Mouse (Mus musculus) heart, embryonic 12.5 days (tissue): ENCODE data around the gene Agpat4. TPM values are rescaled to one million over a fixed set of nuclear protein-coding genes. Genes with fewer than 3 reads are reported as not detected.

ENCODE experiments used
- ATAC-seq: fragments of 200-750 bp; cut with Nextera tagmentation; 2 replicates; pipeline ENCODE4 v1.8.0; 2017; ENCODE audit warnings: moderate TSS enrichment, moderate library complexity; ENCODE audit not compliant: insufficient number of reproducible peaks, low FRiP score
- H3K27ac ChIP-seq: fragments of 300-500 bp; sonication (generic); 2 replicates; pipeline ENCODE4 v1.5.1; 2016; ENCODE audit warnings: mild to moderate bottlenecking, moderate library complexity; ENCODE audit not compliant: poor library complexity, severe bottlenecking
- H3K27me3 ChIP-seq: fragments of 300-500 bp; sonication (generic); replicated peaks from 2 replicates; pipeline ENCODE4 v1.6.1; 2016; ENCODE audit warnings: mild to moderate bottlenecking, moderate library complexity
- H3K36me3 ChIP-seq: fragments of 300-500 bp; sonication (generic); 2 replicates; pipeline ENCODE4 v1.6.1; 2016; ENCODE audit warnings: mild to moderate bottlenecking, moderate library complexity
- H3K4me1 ChIP-seq: fragments of 300-500 bp; sonication (generic); replicated peaks from 2 replicates; pipeline ENCODE4 v1.6.1; 2016; ENCODE audit warnings: mild to moderate bottlenecking
- H3K4me2 ChIP-seq: fragments of 300-500 bp; sonication (generic); 2 replicates; pipeline ENCODE4 v1.6.1; 2016; ENCODE audit warnings: mild to moderate bottlenecking, moderate library complexity
- H3K4me3 ChIP-seq: fragments of 300-500 bp; sonication (generic); 2 replicates; pipeline ENCODE4 v1.5.1; 2016; ENCODE audit warnings: mild to moderate bottlenecking
- H3K9ac ChIP-seq: fragments of 300-500 bp; sonication (generic); 2 replicates; pipeline ENCODE4 v1.6.1; 2016; ENCODE audit warnings: mild to moderate bottlenecking, moderate library complexity
- H3K9me3 ChIP-seq: fragments of 300-500 bp; sonication (generic); replicated peaks from 2 replicates; pipeline ENCODE4 v1.6.1; 2016; ENCODE audit warnings: mild to moderate bottlenecking, moderate library complexity
- WGBS: fragments of 180-500 bp; shearing (Covaris S2); methylation state at CpG from one replicate; pipeline ENCODE4 v1.1.7; 2016; 5-methylcytosine and 5-hydroxymethylcytosine counted together
- polyA plus RNA-seq: library from polyadenylated mRNA; unstranded; fragments of >200 nt; fragmentation: Nextera tagmentation; extraction: Ambion mirVana; gene quantifications from 2 replicates; pipeline ENCODE4 v1.2.1, GENCODE M21; 2016

Agpat4 gene
- polyA plus RNA-seq, 1 experiment from 2014 or later = 21.1 TPM

GRCm38 (mm10) chr17:12226551-12226950, 108.0 kb downstream of the Agpat4 start:
- ATAC-seq = no peak
- H3K27ac ChIP-seq = no peak overlapping the region
- H3K4me3 ChIP-seq = no peak overlapping the region
- H3K4me1 ChIP-seq = peaks cover 7% of the 10 kb centered on the region
- no peaks in the 10 kb centered on the region for H3K9me3 ChIP-seq
- H3K9ac ChIP-seq = no peak overlapping the region
- no peaks in the 10 kb centered on the region for H3K27me3 ChIP-seq
- 64% methylated on average over 12 of the region's 12 CpGs for WGBS
- no peak overlapping the region for H3K4me2 ChIP-seq
- H3K36me3 ChIP-seq = peaks cover 72% of the 10 kb centered on the region

GRCm38 (mm10) chr17:12228001-12228400, 109.5 kb downstream of the Agpat4 start:
- Histone ChIP-seq H3K9me3 (no peaks in the 10 kb centered on the region), H3K27me3 (no peaks in the 10 kb centered on the region), H3K9ac (no peak overlapping the region), H3K27ac (no peak overlapping the region), H3K4me1 (peaks cover 7% of the 10 kb centered on the region), H3K36me3 (peaks cover 76% of the 10 kb centered on the region), H3K4me2 (no peak overlapping the region), H3K4me3 (no peak overlapping the region)
- 81% methylated on average over 10 of the region's 10 CpGs for WGBS
- peak; percentile 20; the same call in 1 of the 2 replicates for ATAC-seq

GRCm38 (mm10) chr17:12228471-12228870, 110.0 kb downstream of the Agpat4 start:
- Histone ChIP-seq H3K36me3 (peaks cover 79% of the 10 kb centered on the region), H3K4me1 (peaks cover 7% of the 10 kb centered on the region), H3K9ac (no peak overlapping the region), H3K27ac (no peak overlapping the region), H3K4me2 (no peak overlapping the region), H3K4me3 (no peak overlapping the region), H3K9me3 (no peaks in the 10 kb centered on the region), H3K27me3 (no peaks in the 10 kb centered on the region)
- ATAC-seq = no peak
- WGBS = 91% methylated on average over 7 of the region's 7 CpGs

GRCm38 (mm10) chr17:12229756-12230155, 111.3 kb downstream of the Agpat4 start:
- Histone ChIP-seq H3K4me1 (no peaks in the 10 kb centered on the region), H3K9ac (no peak overlapping the region), H3K9me3 (no peaks in the 10 kb centered on the region), H3K27ac (no peak overlapping the region), H3K27me3 (no peaks in the 10 kb centered on the region), H3K4me3 (no peak overlapping the region), H3K36me3 (peaks cover 86% of the 10 kb centered on the region), H3K4me2 (no peak overlapping the region)
- no peak for ATAC-seq
- 89% methylated on average over 9 of the region's 9 CpGs for WGBS

- no peak overlapping the region for H3K4me2 ChIP-seq
- H3K36me3 ChIP-seq = peaks cover 88% of the 10 kb centered on the region
- H3K4me1 ChIP-seq = no peaks in the 10 kb centered on the region
- no peak overlapping the region for H3K9ac ChIP-seq
- H3K4me3 ChIP-seq = no peak overlapping the region
- no peak overlapping the region for H3K27ac ChIP-seq
- WGBS = 82% methylated on average over 6 of the region's 6 CpGs
- H3K9me3 ChIP-seq = no peaks in the 10 kb centered on the region
- ATAC-seq = no peak
- no peaks in the 10 kb centered on the region for H3K27me3 ChIP-seq
Observed at GRCm38 (mm10) chr17:12230167-12230566, 111.7 kb downstream of the Agpat4 start.

GRCm38 (mm10) chr17:12231087-12231486, 112.6 kb downstream of the Agpat4 start:
- Histone ChIP-seq H3K4me3 (no peak overlapping the region), H3K9me3 (no peaks in the 10 kb centered on the region), H3K4me1 (no peaks in the 10 kb centered on the region), H3K27me3 (no peaks in the 10 kb centered on the region), H3K9ac (no peak overlapping the region), H3K4me2 (no peak overlapping the region), H3K36me3 (peaks cover 96% of the 10 kb centered on the region), H3K27ac (no peak overlapping the region)
- ATAC-seq = no peak
- 87% methylated on average over 7 of the region's 7 CpGs for WGBS

- no peak for ATAC-seq
- Histone ChIP-seq H3K27me3 (no peaks in the 10 kb centered on the region), H3K9ac (no peak overlapping the region), H3K4me3 (no peak overlapping the region), H3K9me3 (no peaks in the 10 kb centered on the region), H3K36me3 (peaks cover 92% of the 10 kb centered on the region), H3K4me2 (no peak overlapping the region), H3K27ac (no peak overlapping the region), H3K4me1 (no peaks in the 10 kb centered on the region)
- 93% methylated on average over 6 of the region's 6 CpGs for WGBS
Observed at GRCm38 (mm10) chr17:12232724-12233123, 114.2 kb downstream of the Agpat4 start.

GRCm38 (mm10) chr17:12240701-12241100, 122.2 kb downstream of the Agpat4 start:
- Histone ChIP-seq H3K27me3 (no peaks in the 10 kb centered on the region), H3K9ac (no peak overlapping the region), H3K27ac (no peak overlapping the region), H3K9me3 (no peaks in the 10 kb centered on the region), H3K4me3 (no peak overlapping the region), H3K4me1 (no peaks in the 10 kb centered on the region), H3K36me3 (peaks cover 79% of the 10 kb centered on the region), H3K4me2 (no peak overlapping the region)
- ATAC-seq = no peak
- WGBS = 98% methylated on average over 3 of the region's 3 CpGs

- WGBS = 96% methylated on average over 19 of the region's 19 CpGs
- H3K9me3 ChIP-seq = peaks cover 13% of the 10 kb centered on the region
- H3K4me2 ChIP-seq = no peak overlapping the region
- H3K9ac ChIP-seq = no peak overlapping the region
- H3K27me3 ChIP-seq = no peaks in the 10 kb centered on the region
- no peak for ATAC-seq
- H3K36me3 ChIP-seq = peaks cover 85% of the 10 kb centered on the region
- no peak overlapping the region for H3K27ac ChIP-seq
- no peaks in the 10 kb centered on the region for H3K4me1 ChIP-seq
- no peak overlapping the region for H3K4me3 ChIP-seq
Observed at GRCm38 (mm10) chr17:12249783-12250504, 131.4 kb downstream of the Agpat4 start.

GRCm38 (mm10) chr17:12250581-12250980, 132.1 kb downstream of the Agpat4 start:
- Histone ChIP-seq H3K36me3 (peaks cover 88% of the 10 kb centered on the region), H3K27ac (no peak overlapping the region), H3K4me2 (no peak overlapping the region), H3K9me3 (peaks cover 13% of the 10 kb centered on the region), H3K4me1 (no peaks in the 10 kb centered on the region), H3K27me3 (no peaks in the 10 kb centered on the region), H3K4me3 (no peak overlapping the region), H3K9ac (no peak overlapping the region)
- WGBS = 89% methylated on average over 9 of the region's 9 CpGs
- ATAC-seq = no peak

GRCm38 (mm10) chr17:12256142-12256541, 137.6 kb downstream of the Agpat4 start:
- Histone ChIP-seq H3K4me3 (no peak overlapping the region), H3K4me1 (peaks cover 5% of the 10 kb centered on the region; the same call in 1 of the 2 replicates), H3K27me3 (no peaks in the 10 kb centered on the region), H3K27ac (no peak overlapping the region), H3K9ac (no peak overlapping the region), H3K9me3 (peaks cover 13% of the 10 kb centered on the region), H3K4me2 (no peak overlapping the region), H3K36me3 (peaks cover 92% of the 10 kb centered on the region)
- WGBS = 92% methylated on average over 11 of the region's 11 CpGs
- no peak for ATAC-seq

GRCm38 (mm10) chr17:12258517-12258916, 140.0 kb downstream of the Agpat4 start:
- Histone ChIP-seq H3K27ac (no peak overlapping the region), H3K27me3 (no peaks in the 10 kb centered on the region), H3K4me1 (peaks cover 5% of the 10 kb centered on the region; the same call in 1 of the 2 replicates), H3K4me3 (no peak overlapping the region), H3K4me2 (no peak overlapping the region), H3K36me3 (peaks cover 86% of the 10 kb centered on the region), H3K9ac (no peak overlapping the region), H3K9me3 (no peaks in the 10 kb centered on the region)
- no peak for ATAC-seq
- 64% methylated on average over 6 of the region's 6 CpGs for WGBS
